Mouse (Mus musculus): ENCODE data around the gene Col4a2.
A peak's percentile ranks its signal among the peaks of the same experiment; 100 is the strongest.

The Col4a2 gene

DNA sequence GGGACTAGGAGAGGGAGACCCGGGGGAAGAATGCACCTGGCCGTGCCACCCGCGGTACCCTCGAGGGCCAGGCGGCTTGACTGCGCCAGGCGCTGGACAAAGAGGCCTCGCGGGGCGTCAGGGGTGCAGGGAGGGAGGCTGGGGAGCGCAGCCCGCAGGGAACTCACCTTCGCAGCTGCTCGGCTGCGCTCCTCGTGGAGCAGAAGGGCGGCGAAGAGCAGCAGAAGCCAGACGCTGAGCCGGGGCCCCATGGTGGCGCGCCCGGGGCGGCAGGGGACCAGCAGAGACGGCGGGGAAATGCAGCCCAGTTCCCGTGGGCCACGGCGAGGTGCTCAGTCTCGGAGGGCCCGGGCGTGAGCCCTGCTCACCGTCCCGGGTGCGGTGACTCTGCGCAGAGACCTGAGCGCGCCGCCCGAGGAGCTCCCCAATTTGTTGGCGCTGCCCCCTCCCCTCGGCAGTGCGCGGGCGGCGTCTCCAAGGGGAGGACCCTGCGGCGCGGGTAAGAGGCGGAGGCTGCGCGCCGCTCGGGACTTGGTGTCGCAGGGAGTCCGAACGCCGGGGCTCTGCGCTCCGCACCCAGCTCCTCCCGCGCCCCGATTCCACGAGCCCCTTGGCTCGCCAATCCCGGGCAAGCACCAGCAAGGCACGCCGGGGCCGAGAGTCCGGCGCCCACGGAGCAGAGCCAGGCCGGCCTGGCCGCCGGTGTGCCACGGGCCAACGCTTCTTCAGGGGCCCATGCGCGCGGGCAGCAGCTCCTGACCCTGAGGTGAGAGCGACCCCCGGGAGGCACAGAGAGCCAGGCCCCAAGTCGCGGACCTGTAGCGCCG is at the start of gene Col4a2, which contains the start of gene Col4a1:
TSS of gene Col4a2 (plus strand) at position 457 of the 827 bp plus-strand sequence.
TSS of gene Col4a1 (minus strand) at position 478 of the 827 bp plus-strand sequence.
- DNase-seq (ENCODE audit: low spot score): peak; percentile 82

DNA sequence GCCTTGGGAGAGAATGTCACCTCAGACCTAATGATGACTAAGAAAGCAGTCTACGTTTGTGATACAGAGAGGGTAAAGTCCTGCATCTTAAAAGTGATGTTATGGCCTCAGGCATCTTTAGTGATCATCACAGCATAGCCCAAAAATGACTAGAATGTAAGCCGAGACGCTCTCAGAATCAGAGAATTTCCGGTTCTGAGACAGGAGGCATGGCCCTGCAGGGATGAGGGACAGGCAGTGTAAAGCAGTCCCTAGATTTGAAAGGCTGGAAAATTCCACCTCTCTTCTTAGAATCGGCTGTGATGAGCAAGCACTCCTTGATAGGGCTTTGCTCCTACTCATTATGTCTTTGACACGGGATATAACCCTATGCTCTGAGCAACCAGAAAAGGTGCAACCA is 48.8 kb upstream of the Col4a2 start:
- no peak for DNase-seq (ENCODE audit: low spot score)

DNA sequence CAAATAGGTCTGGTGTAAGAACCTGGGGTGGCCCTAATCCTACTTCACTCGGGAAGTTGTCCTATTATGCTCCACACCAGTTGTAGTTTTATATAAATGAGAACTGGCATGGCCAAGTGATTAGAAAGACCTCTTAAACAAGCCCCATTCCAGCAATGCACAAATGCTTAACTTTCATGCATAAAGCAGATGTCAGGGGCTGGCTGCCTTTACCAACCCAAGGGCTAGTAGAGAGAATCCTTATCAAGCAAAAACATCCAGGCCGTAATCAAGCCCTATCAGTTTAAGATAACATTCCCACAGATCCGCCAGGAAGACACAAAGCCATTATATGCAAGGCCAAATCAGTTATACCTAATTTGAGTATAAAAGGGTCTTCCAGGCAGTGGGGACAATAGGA is 46.6 kb upstream of the Col4a2 start:
- no peak for DNase-seq (ENCODE audit: low spot score)

DNA sequence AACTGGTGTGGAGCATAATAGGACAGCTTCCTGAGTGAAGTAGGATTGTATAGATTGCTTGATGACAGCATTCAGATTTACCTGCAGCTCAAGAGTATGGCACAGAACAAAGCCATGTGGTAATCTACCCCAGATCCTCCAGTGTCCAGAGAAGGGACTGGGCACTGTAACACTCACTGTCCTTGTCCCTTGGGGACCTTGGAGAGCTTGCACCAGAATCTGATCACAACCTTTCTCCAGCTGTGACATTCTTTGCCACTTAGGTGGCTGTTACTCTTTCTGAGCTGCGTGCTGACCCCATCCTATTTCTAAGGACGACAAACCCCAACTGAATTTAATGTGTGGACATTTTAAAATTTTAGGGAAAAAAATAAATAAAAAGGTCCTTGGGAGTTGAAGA is 46.1 kb upstream of the Col4a2 start:
- no peak for DNase-seq (ENCODE audit: low spot score)

DNA sequence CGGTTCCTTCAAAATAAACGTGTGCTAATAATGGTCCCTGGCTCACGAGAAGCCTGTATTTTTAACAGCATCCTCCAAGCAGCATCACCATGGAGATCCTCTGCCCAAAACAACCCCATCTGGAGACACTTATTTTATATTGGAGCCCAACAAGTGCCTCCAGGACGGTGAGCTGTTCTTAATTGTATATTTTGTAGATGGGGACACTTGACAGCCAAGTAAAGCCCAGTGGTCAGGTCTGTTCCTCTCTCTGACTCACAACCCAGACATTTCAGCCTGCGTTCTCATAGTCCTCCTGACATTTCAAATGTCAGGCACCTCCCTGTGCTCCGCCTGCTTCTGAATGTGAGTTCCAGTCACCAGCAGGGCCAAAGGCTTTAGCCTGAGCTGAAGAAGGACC is 43.9 kb upstream of the Col4a2 start:
- DNase-seq (ENCODE audit: low spot score): no peak

DNA sequence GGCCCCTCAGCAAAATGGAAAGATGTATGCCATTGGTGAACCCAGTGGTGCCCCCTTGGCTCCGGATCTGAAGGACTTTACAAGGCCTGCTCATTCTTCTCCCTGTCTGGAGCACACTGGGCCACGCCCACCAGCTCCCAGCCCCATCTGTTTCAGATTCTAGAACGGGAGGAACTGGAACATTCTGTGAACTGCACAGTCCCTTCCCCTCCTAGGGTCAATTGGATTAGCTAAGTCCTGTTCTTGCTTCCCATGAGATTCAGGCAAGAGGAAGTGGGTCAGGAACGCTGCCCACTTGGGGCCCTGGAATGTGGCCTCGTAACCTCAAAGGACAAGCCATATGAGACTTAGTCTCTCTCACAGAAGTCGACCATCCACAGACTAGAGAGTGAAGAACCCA is 41.8 kb upstream of the Col4a2 start:
- no peak for DNase-seq (ENCODE audit: low spot score)

DNA sequence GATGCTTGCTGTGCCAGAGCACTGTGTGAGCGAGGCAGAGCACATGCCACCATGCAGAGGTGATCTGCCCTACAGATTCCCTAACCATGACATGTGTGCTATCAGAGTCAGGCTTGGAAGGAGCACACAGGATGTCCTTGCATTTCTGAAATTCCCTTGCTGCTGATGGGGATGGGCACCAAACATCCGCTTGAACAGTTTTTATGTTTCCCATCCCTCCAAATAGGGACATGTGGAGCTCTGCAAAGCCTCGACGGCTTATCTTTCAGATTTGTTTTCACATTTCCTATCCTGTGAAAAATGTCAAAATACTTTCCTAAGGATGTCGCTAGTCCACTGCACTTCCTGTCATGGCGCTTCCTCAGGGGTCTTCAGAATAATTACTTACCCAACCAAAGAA is 40.4 kb upstream of the Col4a2 start:
- DNase-seq (ENCODE audit: low spot score): no peak

DNA sequence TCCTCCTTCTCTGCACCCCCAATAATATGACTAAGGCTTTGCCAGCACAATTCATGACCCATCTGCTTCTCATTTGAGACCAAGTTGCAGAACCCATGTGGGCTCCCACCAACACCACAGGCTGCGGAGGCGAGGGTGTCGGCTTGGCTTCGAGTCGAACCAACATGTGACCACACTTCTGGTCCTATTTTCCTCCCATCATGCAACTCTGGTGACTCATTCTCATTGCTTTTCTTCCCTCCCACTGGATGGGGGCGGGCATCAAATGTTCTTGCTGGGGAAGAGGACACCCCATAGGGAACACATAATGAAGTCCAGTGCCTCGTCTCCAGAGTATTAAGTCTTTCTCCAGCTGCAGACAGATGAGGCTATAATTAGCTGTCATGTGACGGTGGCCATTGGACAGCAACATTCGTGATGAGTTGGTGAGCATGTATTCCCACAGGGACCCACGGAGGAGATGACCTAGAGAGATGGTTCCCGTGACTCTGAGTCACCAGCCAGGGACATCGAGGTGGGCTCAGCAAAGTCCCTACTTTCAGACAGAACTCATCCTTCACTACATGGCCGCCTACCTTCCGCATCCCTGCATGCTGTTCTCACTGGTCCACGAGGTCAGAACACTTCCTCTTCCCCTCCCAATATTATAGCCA is 39.0 kb upstream of the Col4a2 start:
- no peak for DNase-seq (ENCODE audit: low spot score)

DNA sequence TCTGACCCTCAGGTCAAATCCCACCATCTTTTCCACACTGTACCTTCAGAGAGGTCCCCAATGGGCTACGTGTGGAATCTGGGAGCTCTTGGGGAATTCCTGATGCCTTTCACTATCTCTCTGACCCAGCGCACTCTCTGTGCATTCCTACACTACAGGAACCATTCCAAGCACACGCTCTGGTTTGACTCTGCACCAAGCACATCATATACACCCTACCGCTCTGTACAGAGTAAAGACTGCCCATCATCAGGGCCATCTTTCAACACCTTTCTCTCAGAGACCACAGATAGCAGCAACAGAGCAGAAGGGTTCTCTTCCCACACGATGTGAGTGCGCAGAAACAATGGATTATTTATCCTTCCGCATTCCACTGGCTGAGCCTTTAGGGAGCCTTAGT is 38.2 kb upstream of the Col4a2 start:
- no peak for DNase-seq (ENCODE audit: low spot score)

DNA sequence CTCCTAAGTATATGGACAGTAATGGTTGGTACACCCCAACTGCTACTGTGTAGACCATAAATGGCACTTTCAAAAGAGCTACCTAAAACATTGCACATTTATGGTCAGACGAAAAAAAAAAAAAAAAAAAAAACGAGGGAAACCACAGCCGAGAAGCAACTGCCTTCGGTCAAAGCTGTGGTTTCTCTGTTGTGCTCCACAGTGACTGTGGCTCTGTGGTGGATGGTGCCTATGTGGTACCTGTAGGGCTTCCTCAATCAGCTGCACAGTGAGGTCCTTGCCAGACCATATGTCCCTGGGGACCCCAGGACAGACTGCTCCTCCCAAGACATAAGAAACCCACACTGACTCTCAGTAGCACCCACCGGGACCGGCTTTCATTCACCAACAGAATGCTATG is 36.3 kb upstream of the Col4a2 start:
- DNase-seq (ENCODE audit: low spot score): no peak

DNA sequence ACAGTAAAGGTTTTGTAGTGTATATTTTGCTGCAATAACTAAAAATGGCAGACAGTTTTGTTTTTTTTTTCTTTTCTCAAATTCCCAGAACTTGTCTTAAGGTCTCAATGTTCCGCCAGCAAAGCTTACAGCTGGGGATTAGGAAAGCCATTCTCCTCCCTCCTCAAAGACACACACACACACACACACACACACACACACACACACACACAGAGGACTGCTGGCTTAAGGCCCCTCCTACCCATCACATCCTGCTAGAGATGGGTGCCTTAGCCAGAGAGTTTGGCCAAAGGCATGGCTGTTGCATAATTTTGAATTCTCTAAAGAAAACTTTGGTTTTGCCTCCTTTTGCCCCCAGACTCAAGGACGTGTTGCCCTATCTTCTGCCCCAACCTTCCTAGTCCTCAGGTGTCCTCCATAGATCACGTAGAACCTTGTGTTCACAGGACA is 35.0 kb upstream of the Col4a2 start:
- DNase-seq (ENCODE audit: low spot score): no peak

DNA sequence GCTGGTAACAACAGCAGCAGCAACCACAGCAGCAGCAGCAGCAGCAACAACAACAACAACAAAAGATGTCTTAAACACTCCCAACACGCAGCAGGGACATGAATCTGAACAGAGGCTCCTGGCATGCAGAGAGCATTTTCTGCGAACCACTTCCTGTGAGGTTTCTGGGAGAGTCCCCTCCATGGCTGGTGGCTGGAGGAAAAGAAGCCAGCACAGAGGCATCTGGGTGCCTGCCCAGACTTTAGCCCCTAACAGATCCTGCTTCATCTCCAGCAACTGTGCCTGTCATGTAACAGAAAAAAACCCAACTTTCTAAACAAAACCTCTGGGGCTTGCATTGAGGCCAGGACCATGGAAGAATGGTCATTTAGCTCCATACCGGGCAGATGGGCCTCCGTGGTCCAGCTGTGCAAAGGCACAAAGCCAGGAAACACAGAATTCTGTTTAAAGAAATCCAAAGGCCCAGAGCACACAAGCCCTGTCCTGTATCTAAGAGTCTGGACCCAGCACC is 34.4 kb upstream of the Col4a2 start:
- DNase-seq (ENCODE audit: low spot score): no peak

DNA sequence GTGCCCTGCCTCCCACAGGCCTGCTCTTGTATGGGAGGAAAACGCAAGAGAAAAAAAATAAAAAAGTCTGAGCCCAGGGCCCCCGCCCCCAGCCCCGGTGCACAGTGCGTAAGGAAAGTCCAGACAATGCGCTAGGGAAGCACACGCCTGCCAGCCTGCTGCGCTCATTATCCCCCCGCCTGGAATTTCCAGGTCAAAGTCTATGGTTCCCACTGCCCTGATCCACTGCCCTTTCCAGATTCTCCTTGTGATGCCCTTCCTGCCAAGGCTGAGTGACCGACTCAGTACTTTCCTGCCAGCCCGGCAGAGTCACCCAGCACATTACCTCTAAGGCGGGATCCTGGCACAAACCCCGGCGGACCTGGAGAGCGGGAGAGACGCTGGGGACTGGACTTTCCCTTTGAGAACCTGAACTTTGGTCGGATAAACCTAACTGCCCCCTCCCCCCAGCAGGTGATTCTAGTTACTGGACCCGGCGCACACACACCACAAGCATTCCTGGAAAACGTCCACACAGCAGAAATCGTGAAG is 33.2 kb upstream of the Col4a2 start:
- peak; percentile 51 for DNase-seq (ENCODE audit: low spot score)

DNA sequence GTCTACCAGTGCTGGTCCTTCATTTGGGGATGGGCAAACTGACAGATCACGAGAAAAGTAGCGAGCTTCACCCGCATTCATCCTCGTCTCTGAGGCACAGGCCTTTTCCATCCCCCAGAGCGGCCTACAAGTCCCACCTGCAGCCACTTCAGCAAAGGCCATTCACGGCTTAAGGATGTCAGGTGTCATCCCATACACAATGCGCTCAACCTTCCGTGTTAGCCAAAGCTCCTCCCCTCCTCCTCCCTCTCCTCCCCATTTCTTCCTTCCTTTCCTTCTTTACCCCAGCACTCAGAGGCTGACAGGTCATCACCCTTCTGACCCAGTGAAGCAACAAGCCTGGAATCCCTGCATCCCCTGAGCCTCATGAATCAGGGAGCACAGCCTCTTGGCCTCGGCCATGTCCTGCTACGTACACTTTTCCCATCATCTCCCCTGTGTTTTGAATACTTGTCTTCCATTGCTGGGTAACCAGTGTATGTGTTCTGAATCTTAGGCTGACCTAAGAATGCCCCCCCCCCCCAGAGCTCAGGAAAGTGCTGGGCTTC is 31.8 kb upstream of the Col4a2 start:
- DNase-seq (ENCODE audit: low spot score): no peak

DNA sequence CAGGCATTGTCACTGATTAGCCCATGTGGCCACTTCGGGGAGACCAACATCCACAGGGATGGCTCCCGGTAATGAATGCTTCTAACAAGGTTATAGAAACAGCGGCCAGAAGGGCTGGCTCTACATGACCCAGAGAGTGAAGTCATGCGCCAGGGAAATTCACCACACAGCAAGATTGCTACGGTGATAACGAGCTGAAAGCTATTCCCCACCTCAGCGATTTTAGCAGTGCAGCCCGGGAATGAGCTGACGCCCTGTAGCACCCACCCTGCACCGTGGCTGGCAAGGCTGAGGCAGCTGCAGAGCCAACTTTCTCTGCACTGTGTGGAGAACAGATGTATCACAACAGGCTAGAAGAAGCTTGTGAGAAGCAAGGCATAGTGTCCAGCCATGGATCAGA is 30.5 kb upstream of the Col4a2 start:
- no peak for DNase-seq (ENCODE audit: low spot score)

DNA sequence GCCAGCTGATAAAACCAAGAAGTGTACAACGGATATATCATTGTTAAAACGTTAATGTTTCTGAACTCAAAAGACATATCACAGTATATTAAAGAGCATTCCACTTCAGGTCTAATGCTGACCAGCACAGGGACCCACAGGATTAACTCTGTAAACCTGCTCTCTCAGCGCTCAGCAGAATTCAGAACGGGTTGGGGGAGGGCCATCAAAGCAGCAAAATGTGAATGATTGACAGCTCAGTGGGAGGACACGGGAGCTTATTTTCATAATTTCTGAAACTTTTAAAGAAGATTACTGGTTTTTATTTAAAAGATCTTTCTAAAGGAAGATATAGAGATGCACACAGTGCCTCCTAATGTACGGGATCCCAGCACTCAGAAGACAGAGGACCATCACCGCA is 29.9 kb upstream of the Col4a2 start:
- no peak for DNase-seq (ENCODE audit: low spot score)

DNA sequence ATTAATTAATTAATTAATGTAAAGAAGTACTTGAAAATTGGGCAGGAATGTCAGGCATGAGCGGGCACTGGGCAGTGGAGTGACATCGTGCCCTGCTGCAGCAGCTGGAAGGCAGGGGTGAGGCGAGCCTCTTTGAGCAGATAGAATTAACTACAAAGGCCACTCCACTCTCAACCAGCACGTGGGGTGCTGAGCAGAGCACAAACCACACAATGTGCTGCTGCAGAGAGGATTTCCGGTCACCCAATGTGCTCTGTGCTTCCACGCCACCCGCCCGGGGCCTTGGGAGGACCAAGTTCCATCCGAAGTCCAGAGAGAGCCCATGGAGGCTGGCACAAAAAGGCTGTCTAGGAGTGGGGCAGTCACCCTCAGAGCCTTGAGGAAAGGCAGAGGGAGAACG is 29.4 kb upstream of the Col4a2 start:
- DNase-seq (ENCODE audit: low spot score): no peak

DNA sequence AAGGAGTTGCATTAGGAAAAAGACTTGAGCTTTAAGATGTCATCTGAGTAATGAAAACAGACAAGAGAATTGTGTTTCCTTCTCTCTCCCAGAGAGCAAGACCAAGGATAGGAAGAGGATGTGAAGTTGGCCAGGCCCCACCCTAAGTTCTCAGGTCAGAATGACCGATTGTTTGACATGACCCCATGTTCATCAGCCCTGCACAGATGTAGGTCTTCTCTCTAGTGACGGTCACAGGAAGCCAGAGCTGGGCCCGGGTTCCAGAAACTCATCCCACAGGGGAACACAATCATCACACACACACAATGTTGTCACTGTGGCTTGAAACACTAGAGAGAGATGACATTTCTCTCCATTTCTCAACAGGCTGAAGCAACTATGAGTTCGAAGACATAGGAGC is 27.2 kb upstream of the Col4a2 start:
- no peak for DNase-seq (ENCODE audit: low spot score)

DNA sequence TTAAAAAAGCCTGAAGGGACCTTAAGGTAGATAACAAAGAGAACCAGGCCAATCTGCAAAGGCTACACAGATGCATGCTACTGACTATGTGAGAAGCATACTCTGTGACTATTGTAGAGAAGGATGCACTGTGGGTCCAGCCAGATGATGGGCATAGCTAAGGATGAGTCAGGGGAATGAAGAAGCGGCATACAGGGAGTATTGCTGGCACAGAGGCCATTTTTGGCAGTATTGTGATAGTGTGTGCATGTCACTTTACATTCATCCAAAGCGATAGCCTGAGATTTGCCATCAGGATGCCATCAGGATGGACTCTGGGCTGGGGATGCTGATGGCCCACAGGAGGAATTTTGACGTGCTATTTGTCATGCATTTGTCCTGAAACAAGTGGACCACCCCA is 25.5 kb upstream of the Col4a2 start:
- no peak for DNase-seq (ENCODE audit: low spot score)

DNA sequence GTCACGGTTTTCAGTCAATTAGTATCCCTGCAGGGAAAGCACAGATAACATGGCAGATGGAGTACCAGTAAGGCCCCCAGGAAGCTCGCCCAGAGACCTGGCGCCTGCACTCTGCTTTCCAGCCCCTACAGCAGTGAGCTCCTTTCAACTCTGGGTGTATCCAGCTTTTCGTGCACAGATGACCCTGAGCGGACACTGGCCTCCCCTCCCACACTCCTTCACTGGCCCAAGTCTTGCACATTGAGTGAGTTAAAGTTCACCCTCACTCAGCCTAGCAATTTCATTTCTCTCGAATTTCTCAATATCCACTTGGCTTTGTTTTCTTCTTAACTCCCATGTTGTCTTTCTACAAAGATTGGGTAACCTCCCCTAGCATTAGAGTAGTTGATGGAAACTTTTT is 24.3 kb upstream of the Col4a2 start:
- no peak for DNase-seq (ENCODE audit: low spot score)

DNA sequence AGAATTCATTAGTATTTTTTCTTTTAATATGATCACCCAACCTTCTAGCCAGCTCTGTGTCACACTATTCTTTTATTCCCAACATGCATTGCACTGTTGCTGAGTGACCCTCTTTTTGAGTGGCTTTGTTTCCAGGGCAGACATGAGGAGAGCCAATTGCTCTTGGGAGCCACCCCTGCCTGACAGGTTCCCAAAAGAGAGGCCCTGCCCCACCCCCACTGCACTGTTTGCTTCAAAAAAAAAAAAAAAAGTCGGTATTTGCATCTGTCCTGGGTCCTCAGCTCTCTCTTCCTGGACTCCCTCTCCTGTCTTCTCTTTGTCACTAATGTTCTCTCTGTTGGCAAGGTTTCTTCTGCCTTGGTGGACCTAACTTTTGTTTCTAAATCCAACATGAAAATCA is 22.1 kb upstream of the Col4a2 start:
- DNase-seq (ENCODE audit: low spot score): no peak

DNA sequence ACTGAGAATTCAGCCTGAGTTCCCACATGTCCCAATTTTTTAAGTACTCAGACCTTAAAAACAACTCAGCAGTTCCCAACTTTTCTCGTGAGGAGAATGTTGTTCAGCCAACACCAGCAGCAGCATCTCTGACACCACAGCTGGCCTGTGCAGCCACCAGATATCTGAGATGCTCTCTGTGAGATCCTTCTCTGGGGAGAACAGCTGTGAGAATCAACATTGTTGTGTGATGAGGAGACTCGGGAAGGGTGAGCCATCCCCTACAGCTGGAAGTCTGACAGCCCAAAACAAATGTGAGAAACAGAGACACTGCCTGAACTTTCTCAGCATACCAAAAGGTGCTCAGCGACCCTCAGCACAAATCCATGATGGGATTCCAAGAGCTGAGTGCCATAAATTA is 20.0 kb upstream of the Col4a2 start:
- no peak for DNase-seq (ENCODE audit: low spot score)

All from embryo, embryonic 10 days (tissue).